Mouse (Mus musculus) brain, embryonic 18.5 days (tissue): ENCODE data around the gene Tspan7.

Experiments
- DNase-seq: peaks from one replicate; pipeline ENCODE4 v3.0.0-alpha.2; 2012; ENCODE audit warnings: low read depth, low spot score

Tspan7 gene

GRCm38 (mm10) chrX:10484872-10485569 is at the start of gene Tspan7:
Tspan7 (plus strand) TSS chrX:10485158.
- no peak for DNase-seq

GRCm38 (mm10) chrX:10449323-10449980 is 35.5 kb upstream of the Tspan7 start:
- peak; percentile 22 for DNase-seq

- no peak for DNase-seq
These were observed 34.6 kb upstream of the Tspan7 start for GRCm38 (mm10) chrX:10450143-10451060.

- no peak for DNase-seq
These were observed 31.2 kb upstream of the Tspan7 start for GRCm38 (mm10) chrX:10453798-10454197.

- no peak for DNase-seq
These were observed 27.7 kb upstream of the Tspan7 start for GRCm38 (mm10) chrX:10457256-10457655.

GRCm38 (mm10) chrX:10477088-10477487 is 7.9 kb upstream of the Tspan7 start:
- no peak for DNase-seq

- no peak for DNase-seq
These were observed 5.7 kb upstream of the Tspan7 start for GRCm38 (mm10) chrX:10479031-10479886.

- no peak for DNase-seq
These were observed 5.0 kb upstream of the Tspan7 start for GRCm38 (mm10) chrX:10479943-10480342.

GRCm38 (mm10) chrX:10485664-10486211 is 780 bp downstream of the Tspan7 start:
- no peak for DNase-seq

- no peak for DNase-seq
These were observed 13.6 kb downstream of the Tspan7 start for GRCm38 (mm10) chrX:10498580-10498979.

GRCm38 (mm10) chrX:10502616-10503015 is 17.7 kb downstream of the Tspan7 start:
- no peak for DNase-seq

GRCm38 (mm10) chrX:10514417-10514816 is 29.5 kb downstream of the Tspan7 start:
- DNase-seq, result no peak

- DNase-seq, result no peak
These were observed 30.0 kb downstream of the Tspan7 start for GRCm38 (mm10) chrX:10514971-10515370.

GRCm38 (mm10) chrX:10516448-10516847 is 31.5 kb downstream of the Tspan7 start:
- DNase-seq, result no peak

- no peak for DNase-seq
These were observed 32.0 kb downstream of the Tspan7 start for GRCm38 (mm10) chrX:10516925-10517324.

- no peak for DNase-seq
These were observed 32.8 kb downstream of the Tspan7 start for GRCm38 (mm10) chrX:10517756-10518155.

- no peak for DNase-seq
These were observed 33.6 kb downstream of the Tspan7 start for GRCm38 (mm10) chrX:10518510-10518909.

GRCm38 (mm10) chrX:10535450-10535849 is 50.5 kb downstream of the Tspan7 start:
- DNase-seq, result no peak

GRCm38 (mm10) chrX:10539009-10539408 is 54.1 kb downstream of the Tspan7 start:
- DNase-seq, result no peak

- DNase-seq, result no peak
These were observed 54.7 kb downstream of the Tspan7 start for GRCm38 (mm10) chrX:10539482-10540166.
